Comparison of ENCODE assay signal across 32 mouse cellular contexts in genomic region chr6:65339391-65339790, GRCm38 (mm10). TPM values are rescaled to one million over a fixed set of nuclear protein-coding genes. Genes with fewer than 3 reads are reported as not detected.
"Had no signal": no experiment of that assay in that cellular context is flagged by ENCODE, and none has a peak within 500 bp of the region (broad histone marks: within the 10 kb centered on the region; RNA-seq: fewer than 3 reads in every experiment).

No protein-coding gene starts in this region.

- H3K4me1 ChIP-seq: heart, embryonic 10.5 days; heart, embryonic 12.5 days; hindbrain, embryonic 12.5 days; intestine, embryonic 15.5 days; limb, embryonic 13.5 days; limb, embryonic 15.5 days; liver, embryonic 12.5 days had no signal

- H3K4me3 ChIP-seq: heart, embryonic 10.5 days; heart, embryonic 12.5 days; hindbrain, embryonic 10.5 days; hindbrain, embryonic 12.5 days; intestine, embryonic 15.5 days; layer of hippocampus, adult 2 months; limb, embryonic 13.5 days; limb, embryonic 15.5 days; liver, embryonic 12.5 days had no signal

- H3K36me3 ChIP-seq: heart, embryonic 10.5 days; heart, embryonic 12.5 days; hindbrain, embryonic 10.5 days; hindbrain, embryonic 12.5 days; intestine, embryonic 15.5 days; limb, embryonic 13.5 days; limb, embryonic 15.5 days; liver, embryonic 12.5 days had no signal

- H3K27ac ChIP-seq: heart, embryonic 10.5 days; hindbrain, embryonic 10.5 days; hindbrain, embryonic 12.5 days; hindbrain, embryonic 14.5 days; intestine, embryonic 15.5 days; layer of hippocampus, adult 2 months; limb, embryonic 13.5 days; limb, embryonic 15.5 days; liver, embryonic 12.5 days; liver, embryonic 14.5 days had no signal

- H3K9me3 ChIP-seq: heart, embryonic 10.5 days; heart, embryonic 12.5 days; hindbrain, embryonic 10.5 days; hindbrain, embryonic 12.5 days; intestine, embryonic 15.5 days; limb, embryonic 13.5 days; limb, embryonic 15.5 days; liver, embryonic 12.5 days had no signal

- H3K4me2 ChIP-seq: heart, embryonic 12.5 days; hindbrain, embryonic 12.5 days; hindbrain, embryonic 14.5 days; intestine, embryonic 15.5 days; limb, embryonic 13.5 days; limb, embryonic 15.5 days; liver, embryonic 12.5 days had no signal

- ATAC-seq: hindbrain, embryonic 16.5 days; inflammation-experienced regulatory T-cells, adult 6 months; intestine, embryonic 15.5 days; intestine, postnatal 0 days; liver, embryonic 12.5 days had no signal

- H3K27me3 ChIP-seq: heart, embryonic 12.5 days; hindbrain, embryonic 12.5 days; intestine, embryonic 15.5 days; limb, embryonic 13.5 days; limb, embryonic 15.5 days; liver, embryonic 12.5 days had no signal

- DNase-seq: gastrocnemius, postnatal 10 days; gastrocnemius, postnatal 25 days; heart, adult 18-20 months; heart, postnatal 10 days; heart, postnatal 4 days; kidney, adult 18-20 months; kidney, adult 8-10 months; kidney, postnatal 10 days; kidney, postnatal 25 days; kidney, postnatal 4 days; left cerebral cortex, postnatal 4 days had no signal

- H3K9ac ChIP-seq: heart, embryonic 12.5 days; hindbrain, embryonic 12.5 days; hindbrain, embryonic 14.5 days; intestine, embryonic 15.5 days; limb, embryonic 13.5 days; limb, embryonic 15.5 days; liver, embryonic 12.5 days; liver, embryonic 14.5 days had no signal

RNA-seq across cellular contexts. Expression of gene C130060K24Rik, which starts 41.5 kb away (rescaled TPM):
- total RNA-seq: gastrocnemius, adult 18-20 months; gastrocnemius, postnatal 10 days; gastrocnemius, postnatal 25 days; gastrocnemius, postnatal 4 days; granulocyte monocyte progenitor cell, adult 5-6 weeks; heart, adult 18-20 months; heart, adult 8-10 months; heart, postnatal 10 days; heart, postnatal 25 days; heart, postnatal 4 days; liver, adult 2 months had no signal
- polyA plus RNA-seq: heart, embryonic 16.5 days; inflammation-experienced regulatory T-cells, adult 6 months; intestine, embryonic 15.5 days; liver, adult 2 months; liver, embryonic 12.5 days; liver, embryonic 14.5 days had no signal
